Mouse (Mus musculus) heart, adult 18-20 months (tissue): ENCODE measurements around the gene Hist1h3b. TPM values are rescaled to one million over a fixed set of nuclear protein-coding genes. Genes with fewer than 3 reads are reported as not detected.

Experiments
- DNase-seq, 2 experiments: peaks; one replicate each; pipeline ENCODE4 v3.0.0; 2021 to 2022; ENCODE audit warnings: mixed read lengths in 1 of 2
- total RNA-seq, 2 experiments: library from RNA; stranded (reverse); gene quantifications; 2 replicates each; pipeline ENCODE4 v1.2.3; 2021

Gene Hist1h3b
- total RNA-seq, 2 experiments from 2014 or later = 8.3 to 10.5 TPM

DNA sequence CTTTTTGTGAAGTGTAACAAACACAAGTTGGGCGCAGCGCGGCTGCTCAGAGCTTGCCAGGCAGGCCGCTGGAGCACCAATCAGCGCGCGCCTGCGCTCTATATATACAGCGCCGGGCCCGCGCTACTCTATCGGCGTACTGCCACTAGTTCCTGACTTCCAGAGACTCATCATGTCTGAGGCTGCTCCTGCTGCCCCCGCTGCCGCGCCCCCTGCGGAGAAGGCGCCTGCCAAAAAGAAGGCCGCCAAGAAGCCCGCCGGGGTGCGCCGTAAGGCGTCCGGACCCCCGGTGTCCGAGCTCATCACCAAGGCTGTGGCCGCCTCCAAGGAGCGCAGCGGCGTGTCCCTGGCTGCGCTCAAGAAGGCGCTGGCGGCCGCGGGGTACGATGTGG, 13.4 kb upstream of the Hist1h3b start, which contains the start of gene Hist1h1c:
Gene Hist1h1c (plus strand): TSS at position 132 of the 392 bp plus-strand sequence.
- DNase-seq = peak; percentile 92 to 94

DNA sequence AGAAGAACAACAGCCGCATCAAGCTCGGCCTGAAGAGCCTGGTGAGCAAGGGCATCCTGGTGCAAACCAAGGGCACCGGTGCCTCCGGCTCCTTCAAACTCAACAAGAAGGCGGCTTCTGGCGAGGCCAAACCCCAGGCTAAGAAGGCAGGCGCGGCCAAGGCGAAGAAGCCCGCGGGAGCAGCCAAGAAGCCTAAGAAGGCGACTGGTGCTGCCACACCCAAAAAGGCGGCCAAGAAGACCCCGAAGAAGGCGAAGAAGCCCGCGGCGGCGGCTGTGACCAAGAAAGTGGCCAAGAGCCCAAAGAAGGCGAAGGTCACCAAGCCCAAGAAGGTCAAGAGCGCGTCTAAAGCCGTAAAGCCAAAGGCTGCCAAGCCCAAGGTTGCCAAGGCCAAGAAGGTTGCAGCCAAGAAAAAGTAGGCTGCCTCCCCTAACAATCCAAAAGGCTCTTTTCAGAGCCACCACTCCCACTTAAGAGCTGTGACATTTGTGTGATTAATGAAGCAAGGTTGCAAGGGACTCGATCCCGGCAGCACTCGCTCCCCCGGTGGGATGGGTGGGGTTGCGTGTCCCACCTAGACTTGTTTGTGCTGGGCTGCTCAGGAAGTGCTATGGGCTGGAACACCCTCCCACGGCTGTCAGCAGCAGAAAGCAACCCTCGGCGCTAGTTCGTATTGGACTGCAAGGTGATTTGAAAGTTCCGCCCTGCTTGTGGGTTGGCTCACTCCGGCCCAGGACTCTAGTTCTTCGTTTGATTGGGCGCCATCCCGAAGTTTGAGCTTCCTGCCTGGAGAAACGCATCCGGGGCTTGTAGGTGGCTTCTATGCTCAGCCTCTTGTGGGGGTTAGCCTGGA, 12.8 kb upstream of the Hist1h3b start:
- peak; percentile 94 to 99 for DNase-seq

DNA sequence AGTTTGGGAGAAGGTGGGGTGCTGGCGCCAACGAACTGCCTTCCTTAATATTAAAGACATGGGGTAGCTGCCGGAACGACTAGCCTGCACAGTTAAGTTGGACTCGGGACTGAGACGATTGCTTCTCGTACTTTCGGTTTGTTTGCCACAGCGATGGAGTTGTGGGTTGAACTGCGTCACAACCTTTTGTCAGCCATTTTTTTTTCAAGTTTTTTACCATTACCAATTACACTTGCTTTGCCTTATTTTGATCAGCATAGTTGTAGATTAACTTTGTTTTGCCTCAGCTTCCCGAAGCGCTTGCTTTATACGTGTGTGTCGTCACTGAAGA, 12.2 kb upstream of the Hist1h3b start:
- no peak for DNase-seq

DNA sequence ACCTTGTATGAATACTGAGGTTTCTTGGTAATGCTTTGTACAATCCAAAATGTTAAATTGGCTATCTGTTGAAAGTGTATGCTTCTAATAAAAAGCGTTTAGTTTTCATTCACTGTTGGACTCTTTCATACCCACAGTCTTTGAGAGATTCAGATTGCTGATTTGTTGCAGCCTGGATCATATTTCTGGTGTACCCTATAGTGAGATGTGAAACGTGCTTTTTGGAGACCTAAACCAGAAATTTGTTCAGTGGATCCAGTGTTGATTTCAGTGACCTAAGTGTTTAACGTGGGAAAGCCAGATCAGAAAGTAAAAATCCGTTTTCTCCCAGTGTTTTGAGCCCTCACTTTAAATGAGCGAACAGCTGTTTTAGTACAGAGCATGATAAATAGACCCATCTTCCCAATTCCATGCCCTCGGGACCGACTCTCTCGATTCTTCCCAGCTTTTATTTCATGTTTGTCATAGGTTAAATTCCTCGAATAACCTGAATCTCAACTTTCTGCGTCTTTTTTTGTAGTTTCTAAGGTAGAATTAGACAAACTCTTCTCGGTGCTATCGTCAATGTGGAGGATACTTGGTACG, 11.7 kb upstream of the Hist1h3b start:
- peak in 1 of 2 experiments; percentile 43 for DNase-seq

DNA sequence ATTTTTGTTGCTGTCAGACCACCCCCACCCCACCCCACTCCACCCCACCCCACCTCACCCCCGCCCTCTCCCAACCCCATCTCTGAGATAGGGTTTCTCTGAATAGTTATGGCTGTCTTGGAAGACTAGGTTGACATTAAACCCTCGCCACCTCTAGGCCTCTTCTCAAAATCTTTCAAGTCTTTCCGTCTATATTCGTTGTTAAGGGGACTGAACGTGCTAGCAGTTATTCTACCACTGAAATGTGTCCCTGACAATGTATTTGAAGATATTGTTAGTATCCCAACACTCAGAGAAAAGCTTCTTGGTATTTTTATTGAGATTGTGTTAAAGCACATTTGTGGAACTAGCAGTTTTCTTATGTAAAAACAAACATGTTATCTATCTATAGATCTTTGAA, 11.2 kb upstream of the Hist1h3b start:
- DNase-seq = no peak

DNA sequence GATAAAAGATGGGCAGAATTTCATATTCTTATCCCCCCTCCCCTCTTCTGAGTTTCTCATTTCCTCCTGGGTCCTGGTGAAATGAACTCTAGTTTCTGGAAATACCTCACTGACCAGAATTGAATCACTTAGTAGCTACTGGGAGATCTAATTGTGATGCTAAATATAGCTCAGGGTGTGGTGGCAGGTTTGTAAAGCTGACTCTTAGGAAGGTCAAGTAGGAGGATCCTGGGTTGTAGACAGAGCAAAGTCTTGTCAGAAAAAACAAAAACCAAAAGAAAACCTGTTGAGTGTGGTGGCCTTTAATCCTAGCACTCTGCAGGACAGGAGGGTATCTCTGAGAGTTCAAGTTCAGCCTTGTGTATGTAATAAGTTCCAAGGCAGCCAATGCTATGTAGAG, 10.1 kb upstream of the Hist1h3b start:
- DNase-seq = no peak

DNA sequence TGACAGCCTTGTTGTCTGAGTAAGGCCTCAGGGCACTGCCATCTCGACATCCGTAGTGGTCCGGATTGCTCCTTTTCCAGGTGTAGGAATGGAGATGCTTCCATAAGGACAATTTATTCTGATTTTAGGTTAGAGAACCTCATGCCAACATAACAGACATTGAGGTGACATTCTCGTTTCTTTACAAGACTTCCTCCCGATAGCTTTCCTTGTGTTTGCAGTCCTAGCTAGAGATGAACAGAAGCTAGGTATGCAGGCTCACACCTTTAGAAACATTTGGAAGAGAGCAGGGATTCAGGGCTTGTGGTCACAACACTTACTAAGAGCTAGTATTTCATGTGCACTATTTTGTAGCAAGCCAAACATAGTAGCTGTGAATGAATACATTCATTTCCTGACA, 8.9 kb upstream of the Hist1h3b start:
- no peak for DNase-seq

DNA sequence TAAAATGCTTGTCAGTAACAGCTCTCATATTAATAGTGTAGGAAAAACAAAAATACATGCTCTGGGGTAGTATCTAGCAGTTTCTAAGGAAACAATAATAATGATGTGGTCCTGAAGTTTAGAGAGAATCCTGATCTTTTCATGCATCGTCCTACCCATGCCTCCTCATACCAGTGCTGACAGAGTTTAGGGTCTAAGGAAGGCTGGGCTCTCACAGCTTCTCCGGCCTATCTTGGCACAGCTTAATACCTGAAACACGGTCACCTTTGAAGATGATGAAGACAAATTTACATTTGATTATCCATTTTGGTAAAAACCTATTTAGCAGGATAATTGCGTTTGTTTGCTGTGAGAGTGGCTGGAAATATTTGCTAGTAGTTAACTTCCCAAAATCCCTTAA, 8.1 kb upstream of the Hist1h3b start:
- no peak for DNase-seq

DNA sequence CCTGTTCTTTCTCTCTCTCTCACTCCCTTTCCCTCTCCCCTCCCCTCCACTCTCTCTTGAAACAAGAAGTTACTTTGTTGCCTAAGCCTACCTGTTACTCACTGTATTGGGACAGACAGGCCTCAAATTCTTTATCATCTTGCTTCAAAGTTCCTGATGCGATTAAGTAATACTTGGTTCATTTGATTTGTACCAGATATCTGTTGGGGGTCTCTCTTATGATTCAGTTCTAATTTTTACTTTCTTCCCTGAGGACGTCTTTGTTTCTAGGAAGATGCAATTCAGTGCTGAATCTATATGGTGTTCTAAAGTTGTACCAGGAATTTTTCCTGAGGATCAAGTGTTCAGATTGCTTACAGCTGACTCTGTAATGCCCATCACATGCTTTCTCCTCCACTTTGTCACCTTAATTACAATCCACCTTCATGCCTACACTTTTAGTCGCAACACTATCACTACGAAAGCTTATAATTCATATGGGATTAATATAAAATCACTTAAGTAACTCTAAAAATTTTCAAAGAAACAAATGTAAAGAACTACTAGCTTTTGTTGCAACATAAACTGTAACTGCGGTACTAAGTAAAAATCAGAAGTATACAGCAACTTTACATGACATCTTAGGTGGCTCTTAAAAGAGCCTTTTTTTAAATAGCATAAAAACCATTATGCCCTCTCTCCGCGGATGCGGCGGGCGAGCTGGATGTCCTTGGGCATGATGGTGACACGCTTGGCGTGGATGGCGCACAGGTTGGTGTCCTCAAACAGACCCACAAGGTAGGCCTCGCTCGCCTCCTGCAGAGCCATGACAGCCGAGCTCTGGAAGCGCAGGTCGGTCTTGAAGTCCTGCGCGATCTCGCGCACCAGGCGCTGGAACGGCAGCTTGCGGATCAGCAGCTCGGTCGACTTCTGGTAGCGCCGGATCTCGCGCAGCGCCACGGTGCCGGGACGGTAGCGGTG, 7.4 kb upstream of the Hist1h3b start:
- DNase-seq = no peak

DNA sequence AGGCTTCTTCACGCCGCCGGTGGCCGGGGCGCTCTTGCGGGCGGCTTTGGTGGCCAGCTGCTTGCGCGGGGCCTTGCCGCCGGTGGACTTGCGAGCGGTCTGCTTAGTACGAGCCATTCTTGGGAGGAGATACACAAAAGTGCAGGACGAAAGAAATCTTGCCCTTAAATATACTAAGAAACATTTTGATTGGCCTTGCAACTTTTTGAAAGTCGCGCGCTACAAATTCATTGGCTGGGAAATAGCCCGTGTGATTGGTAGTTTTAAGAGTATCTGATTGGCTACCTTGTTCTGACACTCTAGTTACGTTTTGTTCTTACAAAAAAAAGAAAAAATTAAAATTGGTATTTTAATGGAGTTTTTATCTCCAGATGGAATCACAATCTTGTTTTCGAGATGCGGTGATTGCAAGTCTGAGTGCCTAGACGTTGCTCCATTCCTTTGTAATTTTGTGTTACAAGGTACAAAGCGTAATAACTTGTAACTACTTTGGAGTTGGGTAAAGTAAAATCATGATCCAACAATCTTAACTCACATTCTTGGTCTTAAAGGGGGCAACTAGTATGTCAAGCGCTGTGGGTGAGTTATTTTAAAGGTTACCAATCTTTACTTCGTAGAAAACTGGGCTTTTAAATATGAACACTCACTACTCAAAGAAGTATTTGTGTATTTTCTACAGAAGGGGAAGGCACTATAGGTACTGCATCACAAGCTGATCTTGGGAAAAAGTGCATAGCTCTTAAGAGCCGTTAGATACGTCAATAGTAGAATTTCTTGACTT, 6.5 kb upstream of the Hist1h3b start, which contains the start of gene Hist1h3c:
Gene Hist1h3c (minus strand): TSS at position 222 of the 781 bp plus-strand sequence.
- peak; percentile 82 to 95 for DNase-seq

DNA sequence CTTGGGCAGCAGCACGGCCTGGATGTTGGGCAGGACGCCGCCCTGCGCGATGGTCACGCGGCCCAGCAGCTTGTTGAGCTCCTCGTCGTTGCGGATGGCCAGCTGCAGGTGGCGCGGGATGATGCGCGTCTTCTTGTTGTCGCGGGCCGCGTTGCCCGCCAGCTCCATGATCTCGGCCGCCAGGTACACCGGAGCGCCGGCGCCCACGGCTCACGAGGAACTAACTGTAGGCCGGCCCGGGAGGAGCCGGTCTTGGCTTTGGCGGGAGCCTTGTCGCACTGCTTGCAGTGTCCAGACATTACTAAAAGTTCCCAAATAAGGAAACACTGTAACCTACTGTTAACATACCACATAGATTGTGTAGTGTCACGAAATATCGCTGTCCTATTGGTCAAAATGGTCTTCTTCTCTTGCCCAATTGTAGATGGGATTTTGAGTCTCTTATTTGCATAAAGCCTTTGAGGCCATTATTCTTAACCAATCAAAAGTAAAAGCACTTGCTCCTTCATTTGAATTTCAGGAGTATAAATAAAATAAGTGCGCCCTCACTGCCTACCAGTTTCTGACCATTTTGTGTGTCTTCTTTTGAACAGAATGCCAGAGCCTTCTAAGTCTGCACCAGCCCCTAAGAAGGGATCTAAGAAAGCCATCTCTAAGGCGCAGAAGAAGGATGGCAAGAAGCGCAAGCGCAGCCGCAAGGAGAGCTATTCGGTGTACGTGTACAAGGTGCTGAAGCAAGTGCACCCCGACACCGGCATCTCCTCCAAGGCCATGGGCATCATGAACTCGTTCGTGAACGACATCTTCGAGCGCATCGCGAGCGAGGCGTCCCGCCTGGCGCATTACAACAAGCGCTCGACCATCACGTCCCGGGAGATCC, 5.6 kb upstream of the Hist1h3b start, which contains the start of gene Hist1h2bb:
Gene Hist1h2bb (plus strand): TSS at position 534 of the 880 bp plus-strand sequence.
- peak; percentile 83 to 85 for DNase-seq

DNA sequence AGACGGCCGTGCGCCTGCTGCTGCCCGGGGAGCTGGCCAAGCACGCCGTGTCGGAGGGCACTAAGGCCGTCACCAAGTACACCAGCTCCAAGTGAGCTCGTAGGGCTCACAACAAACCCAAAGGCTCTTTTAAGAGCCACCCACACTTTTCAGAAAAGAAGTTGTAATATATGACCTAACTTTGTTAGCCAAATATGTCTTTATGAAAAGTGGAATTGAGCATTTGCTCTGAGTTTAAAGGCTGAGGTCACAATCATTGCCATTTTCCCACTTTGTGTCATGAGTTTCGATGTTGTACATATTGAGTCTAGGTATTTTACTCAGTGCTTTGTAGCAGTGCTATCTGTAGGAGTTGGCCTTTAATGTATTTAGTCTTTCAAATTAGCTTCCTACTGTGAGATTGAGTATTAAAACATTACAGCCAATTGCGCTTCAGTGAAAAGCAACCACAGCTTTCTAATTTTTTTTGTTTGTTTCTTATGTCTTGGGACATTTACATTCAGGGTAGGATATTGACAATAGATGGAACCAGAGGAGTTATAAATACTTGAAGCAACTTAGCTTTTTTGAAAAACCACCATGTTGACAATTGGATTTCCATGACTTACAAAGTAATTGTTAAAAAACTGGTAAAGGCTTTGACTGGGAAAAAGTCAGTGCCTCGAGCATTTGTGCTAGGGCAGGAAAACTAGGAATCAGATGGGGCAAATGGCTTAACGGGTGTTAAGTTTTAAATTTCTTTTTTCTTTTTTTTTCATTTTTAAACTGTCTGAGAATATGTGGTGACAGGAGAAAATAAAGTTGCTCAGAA, 4.8 kb upstream of the Hist1h3b start:
- DNase-seq = no peak

DNA sequence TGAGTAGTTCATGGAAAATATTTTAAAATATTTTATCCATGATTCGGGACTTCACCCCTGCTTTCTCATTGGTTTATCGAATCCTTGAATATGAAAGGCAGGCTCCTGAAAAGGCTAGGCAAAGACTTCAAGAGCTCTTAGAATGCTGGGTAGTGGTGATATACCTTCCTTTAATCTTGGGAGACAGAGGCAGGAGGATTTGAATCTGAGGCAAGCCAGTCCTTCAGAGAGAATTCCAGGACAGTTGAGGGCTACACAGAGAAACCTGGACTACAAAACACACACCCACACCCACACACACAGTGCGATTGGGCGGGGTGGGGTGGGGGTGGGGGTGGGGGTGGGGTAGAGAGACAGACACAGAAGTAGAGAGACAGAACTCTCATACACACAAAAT, 4.2 kb upstream of the Hist1h3b start:
- no peak for DNase-seq

DNA sequence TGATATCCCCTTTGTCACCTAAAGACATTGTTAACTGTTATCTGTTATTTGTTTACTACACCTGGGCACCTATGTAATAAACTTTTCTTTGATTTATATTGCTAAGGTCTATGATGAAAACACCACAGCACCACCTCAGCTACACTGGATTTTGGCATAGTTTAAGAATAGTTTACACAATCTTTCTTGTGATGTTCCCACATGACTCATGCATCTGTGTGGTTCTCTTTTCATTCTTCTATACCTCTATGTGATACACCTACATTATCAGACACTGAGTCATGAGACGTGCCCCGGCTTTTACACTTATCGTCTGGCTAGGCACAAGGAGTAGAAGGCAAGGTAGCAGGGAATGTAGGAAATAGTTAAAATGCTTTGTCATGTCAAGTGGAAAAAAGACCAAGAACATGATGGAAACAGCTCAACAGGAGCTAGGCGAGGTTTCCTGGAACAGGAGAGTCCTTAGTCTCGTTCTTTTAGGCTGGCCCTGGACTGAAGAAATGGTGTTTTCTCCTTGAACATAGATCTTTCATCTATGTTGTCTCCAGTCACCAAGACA, 2.4 kb upstream of the Hist1h3b start:
- no peak for DNase-seq

DNA sequence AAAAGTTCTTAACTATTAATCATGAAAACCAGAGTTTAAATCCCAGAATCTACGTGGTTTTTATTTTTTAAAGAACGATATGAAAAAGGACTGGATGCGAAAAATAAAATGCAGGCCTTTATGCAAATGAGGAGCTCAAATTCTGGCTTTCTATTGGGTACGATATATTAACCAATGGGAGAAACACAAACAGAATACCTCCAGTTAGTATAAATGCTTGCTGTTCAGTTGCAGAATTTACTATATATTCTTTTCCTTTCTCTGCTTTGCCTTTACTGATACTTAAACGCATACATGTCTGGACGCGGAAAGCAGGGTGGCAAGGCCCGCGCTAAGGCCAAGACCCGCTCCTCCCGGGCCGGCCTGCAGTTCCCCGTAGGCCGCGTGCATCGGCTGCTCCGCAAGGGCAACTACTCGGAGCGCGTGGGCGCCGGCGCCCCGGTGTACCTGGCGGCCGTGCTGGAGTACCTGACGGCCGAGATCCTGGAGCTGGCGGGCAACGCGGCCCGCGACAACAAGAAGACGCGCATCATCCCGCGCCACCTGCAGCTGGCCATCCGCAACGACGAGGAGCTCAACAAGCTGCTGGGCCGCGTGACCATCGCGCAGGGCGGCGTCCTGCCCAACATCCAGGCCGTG, 1.1 kb upstream of the Hist1h3b start, which contains the start of gene Hist1h2ab:
Gene Hist1h2ab (plus strand): TSS at position 288 of the 639 bp plus-strand sequence.
- DNase-seq = peak; percentile 42 to 54

DNA sequence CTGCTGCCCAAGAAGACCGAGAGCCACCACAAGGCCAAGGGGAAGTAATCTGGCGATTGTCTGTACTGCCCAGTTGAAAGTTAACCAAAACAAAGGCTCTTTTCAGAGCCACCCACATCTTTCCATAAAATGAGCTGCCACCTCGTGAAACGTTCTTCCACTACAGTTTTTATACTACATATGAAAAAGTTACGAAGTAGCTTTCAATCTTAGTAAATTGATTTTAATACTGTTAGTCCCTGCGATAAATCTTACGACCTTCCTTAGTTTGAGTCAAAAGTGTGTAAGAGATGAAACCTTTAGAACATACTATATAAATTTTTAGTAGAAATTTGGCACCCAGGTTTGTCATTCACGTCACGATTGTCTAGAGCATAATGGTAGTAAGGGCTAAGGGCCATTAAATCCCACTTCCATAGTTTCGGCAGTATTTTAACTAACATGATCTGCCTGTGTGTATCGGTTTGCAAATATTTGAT, 550 bp upstream of the Hist1h3b start:
- DNase-seq = no peak

DNA sequence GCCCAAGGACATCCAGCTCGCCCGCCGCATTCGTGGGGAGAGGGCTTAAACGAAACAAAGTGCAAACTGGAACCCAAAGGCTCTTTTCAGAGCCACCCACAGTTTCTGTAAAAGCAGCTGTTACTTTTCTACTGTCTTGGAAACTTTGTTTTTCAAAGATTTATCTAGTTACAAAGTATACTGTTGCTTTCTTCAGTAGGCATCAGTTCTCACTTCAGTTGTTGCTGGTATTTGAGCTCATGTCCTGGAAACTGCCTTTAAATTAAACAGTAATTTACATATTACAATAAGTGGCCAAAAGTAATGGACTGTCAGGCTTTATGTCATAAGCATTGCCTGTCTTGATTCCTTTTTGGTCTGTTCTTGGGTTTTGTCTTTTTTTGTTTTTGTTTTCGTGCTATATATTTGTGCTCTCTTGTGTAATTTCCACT, 690 bp downstream of the Hist1h3b start:
- no peak for DNase-seq

DNA sequence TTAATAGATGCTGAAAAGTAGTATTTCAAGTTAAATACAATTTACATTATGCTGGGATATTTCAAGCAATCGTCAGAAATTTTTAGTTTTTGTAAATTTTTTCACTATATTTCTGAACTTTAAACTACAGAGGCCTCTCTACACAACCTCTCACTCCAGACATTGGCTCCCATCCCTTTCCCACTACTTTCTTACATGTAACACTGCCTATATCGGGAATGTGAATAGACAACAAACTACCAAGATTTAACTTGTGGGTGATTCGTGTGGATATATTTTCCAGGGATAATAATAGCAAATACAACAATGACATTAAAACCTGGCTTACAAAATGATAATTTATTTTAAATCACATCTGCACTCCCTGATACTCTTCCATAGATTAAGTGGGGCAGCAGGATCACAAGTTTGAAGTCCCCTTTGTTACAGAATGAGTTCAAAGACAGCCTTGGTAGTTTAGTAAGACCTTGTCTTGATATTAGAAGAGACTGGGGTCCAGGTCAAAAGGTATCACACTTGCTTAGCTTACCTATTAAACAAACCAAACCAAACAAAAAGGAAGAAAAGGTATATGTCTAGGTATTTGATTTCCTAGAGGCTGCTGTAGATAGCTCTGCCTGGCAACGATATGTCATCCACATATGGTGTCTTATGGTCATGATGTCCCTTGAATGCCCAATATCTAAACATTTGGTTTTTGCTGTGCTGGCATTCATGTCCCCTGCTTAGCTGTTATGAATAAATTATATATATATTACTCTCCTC, 1.4 kb downstream of the Hist1h3b start:
- no peak for DNase-seq
